In the genomic region with DNA sequence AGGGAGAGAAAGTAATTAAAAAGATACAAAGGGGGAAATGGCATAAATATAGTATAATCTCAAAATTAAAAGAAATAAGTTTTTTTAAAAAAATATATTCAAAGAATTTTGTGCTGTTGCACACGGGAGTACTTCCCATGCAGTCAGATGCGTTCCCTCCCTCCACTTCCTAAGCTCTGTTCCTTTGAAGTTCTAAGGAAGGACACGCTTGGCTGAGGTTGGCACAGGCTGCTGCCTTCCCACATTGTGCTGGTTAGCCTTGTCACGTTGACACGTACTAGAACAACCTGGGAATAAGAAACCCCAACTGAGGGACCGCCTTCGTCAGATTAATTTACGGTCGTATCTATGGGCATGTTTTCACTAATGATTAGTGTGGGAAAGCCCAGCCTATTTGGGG, we compare ENCODE assay signal across 21 mouse cellular contexts.
DNase-seq lines count a peak whose midpoint lies in the region; ATAC-seq and TF ChIP-seq lines count a peak whose summit lies in the region.
"Had no signal": no experiment of that assay in that cellular context is flagged by ENCODE, and none has a peak within 500 bp of the region (broad histone marks: within the 10 kb centered on the region; RNA-seq: fewer than 3 reads in every experiment).

No protein-coding gene starts in this region.

- H3K4me3 ChIP-seq in stomach, embryonic 15.5 days (replicated peaks): no peak overlapping the region
- H3K4me3 ChIP-seq in stomach, postnatal 0 days (ENCODE audit: low read depth, low read length): no peak overlapping the region
- no peak overlapping the region for H3K4me3 ChIP-seq in kidney, embryonic 14.5 days (ENCODE audit: low read length)
- H3K4me3 ChIP-seq in liver, embryonic 11.5 days (ENCODE audit: low read depth, low read length): no peak overlapping the region
- H3K4me3 ChIP-seq in liver, embryonic 12.5 days: no peak overlapping the region
- H3K4me3 ChIP-seq: forebrain, embryonic 10.5 days; gastrocnemius, adult 2 months; heart, embryonic 12.5 days; hindbrain, embryonic 15.5 days; limb, embryonic 12.5 days; liver, embryonic 15.5 days had no signal

- H3K27me3 ChIP-seq in stomach, embryonic 15.5 days (replicated peaks): no peaks in the 10 kb centered on the region
- H3K27me3 ChIP-seq in stomach, postnatal 0 days (ENCODE audit: control insufficient read depth, insufficient read depth, low read length): no peaks in the 10 kb centered on the region
- H3K27me3 ChIP-seq in kidney, embryonic 14.5 days (ENCODE audit: control insufficient read depth, insufficient read depth, low read length): no peaks in the 10 kb centered on the region
- no peaks in the 10 kb centered on the region for H3K27me3 ChIP-seq in liver, embryonic 11.5 days (replicated peaks; ENCODE audit: control insufficient read depth, insufficient read depth, low read length)
- no peaks in the 10 kb centered on the region for H3K27me3 ChIP-seq in liver, embryonic 12.5 days (replicated peaks)
- H3K27me3 ChIP-seq: hindbrain, embryonic 15.5 days; limb, embryonic 12.5 days; liver, embryonic 15.5 days had no signal

- no peak for ATAC-seq in stomach, embryonic 15.5 days (ENCODE audit: insufficient read depth, low FRiP score, low read depth)
- no peak for ATAC-seq in stomach, postnatal 0 days (ENCODE audit: low FRiP score, low TSS enrichment)
- ATAC-seq in kidney, embryonic 14.5 days (ENCODE audit: low FRiP score, low TSS enrichment): peak; percentile 82; the same call in 1 of the 2 replicates
- ATAC-seq in liver, embryonic 11.5 days (replicated peaks; ENCODE audit: low FRiP score): no peak
- ATAC-seq in liver, embryonic 12.5 days: no peak
- ATAC-seq: intestine, postnatal 0 days had no signal

- peak; percentile 89 for DNase-seq in heart, adult 11 months
- no peak for DNase-seq in heart, adult 9 months (ENCODE audit: low spot score in 2 of 2)
- DNase-seq in stomach, postnatal 0 days (ENCODE audit: low spot score): no peak
- peak; percentile 36 to 52 for DNase-seq in kidney, postnatal 4 days
- DNase-seq in liver, embryonic 11.5 days (ENCODE audit: low spot score): no peak
- DNase-seq: B cell, adult 2 months; cerebellum, adult 9-11 months; gastrocnemius, adult 2 months; lung, postnatal 10 days; midbrain, embryonic 14.5 days; right cerebral cortex, postnatal 14 days; thymus, postnatal 36 days had no signal

- no peak overlapping the region for H3K4me2 ChIP-seq in stomach, embryonic 15.5 days
- H3K4me2 ChIP-seq in stomach, postnatal 0 days (replicated peaks; ENCODE audit: low read depth): no peak overlapping the region
- H3K4me2 ChIP-seq in kidney, embryonic 14.5 days (replicated peaks; ENCODE audit: low read depth, low read length): no peak overlapping the region
- H3K4me2 ChIP-seq in liver, embryonic 11.5 days: no peak overlapping the region
- no peak overlapping the region for H3K4me2 ChIP-seq in liver, embryonic 12.5 days
- H3K4me2 ChIP-seq: heart, embryonic 12.5 days; hindbrain, embryonic 15.5 days; limb, embryonic 12.5 days; liver, embryonic 15.5 days had no signal

- no peaks in the 10 kb centered on the region for H3K9me3 ChIP-seq in stomach, embryonic 15.5 days
- no peaks in the 10 kb centered on the region for H3K9me3 ChIP-seq in stomach, postnatal 0 days (ENCODE audit: control insufficient read depth, low read length)
- no peaks in the 10 kb centered on the region for H3K9me3 ChIP-seq in kidney, embryonic 14.5 days (ENCODE audit: control insufficient read depth, low read length)
- H3K9me3 ChIP-seq in liver, embryonic 11.5 days (ENCODE audit: control insufficient read depth, low read length): no peaks in the 10 kb centered on the region
- no peaks in the 10 kb centered on the region for H3K9me3 ChIP-seq in liver, embryonic 12.5 days (replicated peaks)
- H3K9me3 ChIP-seq: forebrain, embryonic 10.5 days; hindbrain, embryonic 15.5 days; limb, embryonic 12.5 days; liver, embryonic 15.5 days had no signal

- H3K9ac ChIP-seq in stomach, embryonic 15.5 days: no peak overlapping the region
- H3K9ac ChIP-seq in stomach, postnatal 0 days (ENCODE audit: low read length): no peak overlapping the region
- H3K9ac ChIP-seq in kidney, embryonic 14.5 days (ENCODE audit: low read depth, low read length): no peak overlapping the region
- H3K9ac ChIP-seq in liver, embryonic 11.5 days (ENCODE audit: low read depth, low read length): no peak overlapping the region
- no peak overlapping the region for H3K9ac ChIP-seq in liver, embryonic 12.5 days
- H3K9ac ChIP-seq: heart, embryonic 12.5 days; hindbrain, embryonic 15.5 days; limb, embryonic 12.5 days; liver, embryonic 15.5 days had no signal

- no peak for TF ChIP-seq CTCF in stomach, postnatal 0 days (IDR thresholded peaks at IDR 0.05; ENCODE audit: low read depth)

- H3K27ac ChIP-seq in stomach, embryonic 15.5 days: peak overlapping the region; percentile 35; the same call in 1 of the 2 replicates
- no peak overlapping the region for H3K27ac ChIP-seq in stomach, postnatal 0 days (replicated peaks)
- H3K27ac ChIP-seq in kidney, embryonic 14.5 days (ENCODE audit: low read depth, low read length): no peak overlapping the region
- H3K27ac ChIP-seq in liver, embryonic 11.5 days (ENCODE audit: low read depth, low read length): no peak overlapping the region
- no peak overlapping the region for H3K27ac ChIP-seq in liver, embryonic 12.5 days
- H3K27ac ChIP-seq: forebrain, embryonic 10.5 days; hindbrain, embryonic 15.5 days; limb, embryonic 12.5 days; liver, embryonic 15.5 days had no signal

- WGBS in stomach, embryonic 15.5 days: 75% methylated on average over 9 of the region's 9 CpGs
- 66% methylated on average over 9 of the region's 9 CpGs for WGBS in stomach, postnatal 0 days
- 23% methylated on average over 9 of the region's 9 CpGs for WGBS in kidney, embryonic 14.5 days
- 77% methylated on average over 9 of the region's 9 CpGs for WGBS in liver, embryonic 11.5 days
- WGBS in liver, embryonic 12.5 days (ENCODE audit: insufficient replicate concordance): 73% methylated on average over 9 of the region's 9 CpGs

- TF ChIP-seq EP300 in stomach, postnatal 0 days (optimal IDR thresholded peaks at IDR 0.05): no peak

- H3K36me3 ChIP-seq in stomach, embryonic 15.5 days: no peaks in the 10 kb centered on the region
- H3K36me3 ChIP-seq in stomach, postnatal 0 days (ENCODE audit: control insufficient read depth, insufficient read depth, low read length): no peaks in the 10 kb centered on the region
- no peaks in the 10 kb centered on the region for H3K36me3 ChIP-seq in kidney, embryonic 14.5 days (ENCODE audit: control insufficient read depth, insufficient read depth, low read length)
- H3K36me3 ChIP-seq in liver, embryonic 11.5 days (ENCODE audit: control insufficient read depth, insufficient read depth, low read length): no peaks in the 10 kb centered on the region
- no peaks in the 10 kb centered on the region for H3K36me3 ChIP-seq in liver, embryonic 12.5 days
- H3K36me3 ChIP-seq: forebrain, embryonic 10.5 days; heart, embryonic 12.5 days; hindbrain, embryonic 15.5 days; limb, embryonic 12.5 days; liver, embryonic 15.5 days had no signal

- peaks cover 19% of the 10 kb centered on the region for H3K4me1 ChIP-seq in stomach, embryonic 15.5 days
- peaks cover 2% of the 10 kb centered on the region for H3K4me1 ChIP-seq in stomach, postnatal 0 days (replicated peaks; ENCODE audit: control insufficient read depth, insufficient read depth)
- peaks cover 15% of the 10 kb centered on the region for H3K4me1 ChIP-seq in kidney, embryonic 14.5 days (ENCODE audit: control insufficient read depth, insufficient read depth, low read length)
- no peaks in the 10 kb centered on the region for H3K4me1 ChIP-seq in liver, embryonic 11.5 days (replicated peaks; ENCODE audit: control insufficient read depth, insufficient read depth, low read length)
- H3K4me1 ChIP-seq in liver, embryonic 12.5 days: no peaks in the 10 kb centered on the region
- H3K4me1 ChIP-seq: heart, embryonic 12.5 days; liver, embryonic 15.5 days had no signal

Comparison
In these comparisons a context has a peak if more than half of its experiments do, and no peak if none do; other contexts are left out.
1. DNase-seq: peak in heart, adult 11 months (single experiment) and kidney, postnatal 4 days (2 of 2); none in heart, adult 9 months (0 of 2), stomach, postnatal 0 days (single experiment) and liver, embryonic 11.5 days (single experiment).